Mouse (Mus musculus) kidney, postnatal 10 days (tissue): ENCODE data around the gene Amy1.
"Not testable (repeated sequence)": the region's sequence is repeated elsewhere in the genome, so short reads cannot be mapped to it uniquely, and the experiment has no call there.

Experiments
- DNase-seq: peaks from one replicate; pipeline ENCODE4 v3.0.0; 2021; ENCODE audit warnings: mixed read lengths

The Amy1 gene

DNA sequence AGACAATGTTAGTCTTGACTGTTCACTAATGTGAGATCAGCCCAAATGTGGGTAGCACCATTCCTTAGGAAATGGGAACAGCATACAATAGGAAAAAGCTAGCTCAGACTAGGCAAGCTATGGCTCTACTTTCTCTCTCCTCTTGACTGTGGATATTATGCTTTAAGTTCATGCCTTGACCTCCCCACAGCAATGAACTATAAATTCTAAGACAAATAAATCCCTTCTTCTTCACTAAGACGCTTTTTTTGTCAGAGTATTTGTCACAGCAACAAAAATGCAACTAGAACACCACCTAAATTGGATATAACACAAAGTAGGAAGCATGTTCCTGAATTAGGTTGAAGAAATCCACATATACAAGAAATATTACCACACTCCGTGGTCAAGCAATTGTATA, at the start of gene Amy1:
Amy1 (minus strand) TSS at position 101 of the 400 bp plus-strand sequence.
- no peak for DNase-seq

GRCm38 (mm10) chr3:113654335-113654734, 47.8 kb upstream of the Amy1 start:
- no peak for DNase-seq

DNA sequence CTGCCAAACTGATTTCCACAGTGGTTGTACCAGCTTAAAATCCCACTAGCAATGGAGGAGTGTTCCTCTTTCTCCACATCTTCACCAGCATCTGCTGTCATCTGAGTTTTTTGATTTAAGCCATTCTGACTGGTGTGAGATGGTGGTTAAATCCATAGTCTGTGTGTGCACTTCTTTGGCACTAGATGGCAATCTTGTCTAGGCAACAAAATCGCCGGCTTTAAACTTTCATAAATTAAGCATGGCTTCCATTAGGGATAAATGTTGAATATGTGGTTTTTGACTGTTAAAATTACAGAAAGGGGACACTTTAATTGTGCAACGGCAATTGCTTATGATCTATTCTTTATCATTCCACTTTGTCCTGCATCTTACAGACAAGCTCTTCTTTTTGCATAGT, 44.9 kb upstream of the Amy1 start:
- not testable (repeated sequence) for DNase-seq

DNA sequence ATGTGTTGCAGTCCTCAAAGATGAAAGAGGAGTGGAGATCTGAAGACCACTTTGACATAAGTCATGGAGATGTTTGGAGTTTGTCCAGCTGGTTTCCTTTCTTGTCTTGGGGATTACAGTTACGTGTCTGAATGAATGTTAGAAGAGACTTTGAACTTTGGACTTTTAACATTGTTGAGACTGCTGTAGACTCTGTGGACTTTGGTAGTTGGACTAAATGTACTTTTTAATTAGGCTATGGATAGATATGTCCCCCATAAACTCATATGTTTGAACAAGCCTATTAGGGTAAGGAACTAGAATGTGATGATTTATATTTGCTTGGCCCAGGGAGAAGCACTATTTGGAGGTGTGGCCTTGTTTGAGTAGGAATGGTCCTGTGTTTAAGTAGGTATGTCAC, 33.0 kb upstream of the Amy1 start:
- DNase-seq, result no peak

- no peak for DNase-seq
Measured at GRCm38 (mm10) chr3:113634220-113634619, 27.7 kb upstream of the Amy1 start.

- DNase-seq, result no peak
Measured at GRCm38 (mm10) chr3:113631611-113632010, 25.1 kb upstream of the Amy1 start.

DNA sequence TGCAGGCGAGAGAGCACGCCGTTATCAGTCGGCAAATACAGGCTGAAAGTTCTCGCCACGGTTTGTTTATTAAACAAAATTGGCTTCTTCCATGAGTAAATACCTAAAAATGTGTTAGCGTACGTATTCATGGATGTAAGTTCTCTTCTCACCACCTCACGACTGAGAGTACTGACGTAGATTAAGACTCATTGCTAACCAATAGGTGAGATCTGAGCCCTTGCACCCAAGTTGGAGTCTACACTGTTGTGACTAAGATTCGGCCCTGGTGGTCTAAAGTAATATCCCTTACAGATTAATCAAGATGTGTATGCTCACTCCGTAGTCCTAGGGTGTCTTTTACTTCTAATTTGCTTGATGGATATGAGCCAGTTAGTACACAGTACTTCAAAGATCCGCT, 24.1 kb upstream of the Amy1 start:
- no peak for DNase-seq

- DNase-seq, result peak; percentile 99
Measured at GRCm38 (mm10) chr3:113629606-113630359, 23.3 kb upstream of the Amy1 start, which contains the start of gene Rnpc3. Rnpc3 (minus strand) TSS chr3:113630149.

DNA sequence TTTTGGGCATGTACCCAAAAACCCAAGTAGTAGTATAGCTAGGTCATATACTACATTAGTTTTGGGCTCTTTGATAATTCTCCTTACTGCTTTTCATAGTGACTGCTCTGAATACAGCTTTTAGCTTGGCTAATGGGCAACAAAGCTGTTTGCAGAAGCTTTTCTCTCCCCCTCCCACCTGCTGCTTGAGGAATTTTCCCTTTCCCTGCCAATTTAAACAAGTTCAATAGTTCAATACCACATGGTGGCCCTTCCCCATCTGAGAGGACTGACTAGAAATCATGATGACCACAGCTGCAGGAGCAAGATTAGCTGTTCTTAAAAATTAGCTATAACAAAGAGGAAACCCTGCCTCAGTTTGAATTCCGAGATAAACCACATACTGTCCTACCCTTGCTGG, 15.7 kb downstream of the Amy1 start:
- DNase-seq, result no peak

- no peak for DNase-seq
Measured at GRCm38 (mm10) chr3:113574578-113574977, 31.9 kb downstream of the Amy1 start.

DNA sequence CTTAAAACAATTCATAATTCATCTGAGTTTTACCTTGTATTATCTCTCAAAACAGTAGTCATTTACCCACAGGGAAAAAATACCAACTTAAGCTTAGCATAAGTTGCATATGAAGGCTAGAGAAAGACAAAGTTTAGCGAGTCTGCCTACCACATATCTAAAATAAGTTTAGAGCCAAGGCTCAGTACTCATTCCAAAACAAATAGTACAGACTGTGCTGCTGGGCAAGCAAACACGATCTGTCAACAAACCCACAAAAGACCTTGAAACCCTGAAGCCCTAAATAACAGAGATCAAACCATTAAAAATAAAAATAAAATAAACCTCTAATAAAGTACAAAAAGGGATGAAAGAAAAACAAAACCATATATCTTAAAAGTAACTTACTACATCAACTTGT, 32.4 kb downstream of the Amy1 start:
- DNase-seq, result no peak

GRCm38 (mm10) chr3:113572158-113572557, 34.3 kb downstream of the Amy1 start:
- DNase-seq, result no peak

- no peak for DNase-seq
Measured at GRCm38 (mm10) chr3:113539692-113540091, 66.8 kb downstream of the Amy1 start.

- DNase-seq, result not testable (repeated sequence)
Measured at GRCm38 (mm10) chr3:113532328-113532727, 74.2 kb downstream of the Amy1 start, which contains the start of gene Amy2a1. Amy2a1 (minus strand) TSS chr3:113532428.
